Mouse (Mus musculus): ENCODE measurements around the gene Cdr1.

Gene Cdr1

DNA sequence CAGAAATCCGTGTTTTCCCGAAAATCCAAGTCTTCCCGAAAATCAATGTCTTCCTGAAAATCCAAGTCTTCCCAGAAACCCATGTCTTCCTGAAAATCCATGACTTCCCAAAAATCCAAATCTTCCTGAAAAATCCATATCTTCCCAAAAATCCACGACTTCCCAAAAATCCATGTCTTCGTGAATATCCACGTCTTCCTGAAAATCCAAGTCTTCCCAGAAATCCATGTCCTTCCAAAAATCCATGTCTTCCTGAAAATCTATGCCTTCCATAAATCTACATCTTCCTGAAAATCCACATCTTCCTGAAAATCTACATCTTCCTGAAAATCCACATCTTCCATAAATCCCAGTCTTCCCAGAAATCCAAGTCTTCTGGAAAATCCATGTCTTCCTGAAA is at the start of gene Cdr1:
Gene Cdr1 (minus strand): TSS at position 101 of the 400 bp plus-strand sequence.
- DNase-seq (ENCODE audit: low spot score), result no peak

DNA sequence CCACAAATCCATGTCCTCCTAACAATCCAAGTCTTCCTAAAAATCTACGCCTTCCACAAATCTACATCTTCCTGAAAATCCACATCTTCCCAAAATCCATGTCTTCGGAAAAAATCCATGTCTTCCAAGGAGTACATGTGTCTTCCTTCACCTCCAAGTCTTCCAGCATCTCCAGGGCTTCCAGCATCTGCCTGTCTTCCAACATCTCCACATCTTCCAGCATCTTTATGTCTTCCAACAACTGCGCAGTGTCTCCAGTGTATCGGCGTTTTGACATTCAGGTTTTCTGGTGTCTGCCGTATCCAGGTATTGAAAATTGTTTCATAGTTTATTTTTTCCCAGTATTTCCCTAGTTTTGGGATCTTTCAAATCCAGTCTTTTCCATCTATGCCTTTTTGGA is 511 bp upstream of the Cdr1 start:
- DNase-seq (ENCODE audit: low spot score), result no peak

DNA sequence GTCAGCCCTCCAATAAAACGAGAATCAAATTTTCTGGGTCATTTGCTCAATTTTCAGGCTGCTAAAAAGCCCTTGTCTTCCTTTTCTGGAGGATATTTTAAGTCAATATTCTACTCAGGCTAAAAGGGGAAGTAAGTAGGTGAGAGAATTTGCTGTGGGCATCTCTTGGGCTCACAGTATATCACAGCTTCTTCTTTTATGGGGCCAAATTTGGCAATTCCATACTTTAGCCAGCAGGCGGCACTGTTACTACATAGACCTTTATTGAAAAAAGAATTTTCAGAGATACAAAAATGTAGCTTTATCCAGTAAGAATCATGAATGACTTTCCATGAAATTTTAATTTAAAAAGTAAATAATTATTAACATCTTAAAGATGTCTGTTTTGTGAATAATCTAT is 18.8 kb downstream of the Cdr1 start:
- peak; percentile 49 for DNase-seq (ENCODE audit: low spot score)

DNA sequence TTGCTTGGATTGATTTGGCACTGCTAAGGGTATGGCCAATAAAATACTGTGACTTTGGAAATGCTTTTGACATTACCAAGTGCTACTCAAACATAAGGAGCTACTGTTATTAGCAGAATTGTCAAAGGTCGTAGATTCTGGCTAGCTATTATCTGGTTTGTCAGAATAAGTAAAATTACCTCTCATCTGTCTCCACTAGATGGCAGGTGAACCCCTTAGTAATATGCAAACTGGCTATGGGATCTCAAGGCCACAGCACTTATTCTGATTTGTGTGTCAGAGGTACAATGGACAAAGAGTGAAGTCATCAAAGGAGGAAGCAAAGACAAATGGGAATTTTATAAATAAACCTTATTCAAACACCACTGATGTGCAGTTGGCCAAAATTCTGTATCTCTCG is 24.1 kb downstream of the Cdr1 start:
- peak; percentile 4 for DNase-seq (ENCODE audit: low spot score)

DNA sequence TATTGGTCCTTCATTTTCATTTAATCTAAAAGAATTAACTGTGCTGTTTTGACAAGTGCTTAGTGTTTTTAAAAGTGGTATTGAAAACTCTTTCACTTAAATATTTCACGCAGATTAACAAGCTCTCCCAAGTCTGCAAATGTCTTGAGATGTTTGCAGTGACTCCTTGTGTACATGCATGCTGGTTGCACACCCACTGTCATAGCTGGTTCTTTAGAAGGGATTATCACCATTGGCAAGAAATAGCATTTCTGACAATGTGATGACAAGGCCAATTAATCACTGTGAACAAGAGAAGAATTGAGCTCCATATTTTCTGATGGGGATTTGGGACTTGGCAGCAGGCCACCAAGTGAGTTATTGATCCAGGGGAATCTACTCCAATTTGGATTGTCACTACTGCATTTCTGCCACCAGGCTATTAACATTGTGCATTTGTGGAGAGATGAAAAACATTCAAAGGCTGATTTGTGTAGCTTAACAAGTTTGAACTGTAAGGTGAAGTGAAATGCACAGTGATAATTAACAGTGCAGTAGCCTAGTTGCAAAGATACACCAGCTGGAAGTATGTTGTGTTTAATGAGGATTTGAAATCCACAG is 30.6 kb downstream of the Cdr1 start:
- peak; percentile 3 for DNase-seq (ENCODE audit: low spot score)

DNA sequence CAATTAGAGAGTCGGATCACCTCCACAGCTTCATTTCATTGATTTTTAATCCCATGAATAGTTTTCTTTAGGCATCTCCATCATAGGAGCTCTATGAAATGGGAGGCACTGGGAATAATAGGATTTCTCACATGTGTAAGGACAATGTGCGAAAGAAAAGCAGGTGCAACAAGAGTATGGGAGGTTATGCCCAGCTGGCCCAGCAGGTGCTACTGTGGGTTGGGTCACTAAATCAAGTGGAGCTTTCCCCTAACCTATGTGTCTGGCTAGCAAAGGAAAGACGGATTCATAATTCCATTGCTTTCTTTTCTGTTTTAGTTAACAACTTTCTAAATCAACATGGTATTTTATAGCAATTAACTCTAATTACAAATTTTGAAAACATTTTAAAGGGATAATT is 31.1 kb downstream of the Cdr1 start:
- DNase-seq (ENCODE audit: low spot score), result no peak

DNA sequence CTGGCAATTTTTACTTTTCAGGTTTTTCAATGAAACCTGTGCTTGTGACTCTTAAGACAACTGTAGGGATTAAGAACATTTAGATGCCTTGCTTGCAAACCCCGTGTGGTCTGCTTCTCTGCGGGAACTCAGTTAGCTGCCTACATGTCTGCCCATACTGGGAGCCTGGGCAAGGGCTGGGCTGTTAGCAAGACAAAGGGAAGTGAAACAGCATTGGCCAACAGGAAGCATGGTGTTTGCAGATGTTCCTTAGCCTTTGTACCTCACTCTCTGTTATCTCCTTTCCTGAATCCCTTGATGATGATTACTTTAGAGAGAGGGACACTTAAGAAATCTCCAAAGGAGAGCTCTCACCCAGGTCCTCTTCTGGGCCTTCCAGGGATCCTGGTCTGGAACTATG is 38.8 kb downstream of the Cdr1 start:
- DNase-seq (ENCODE audit: low spot score), result no peak

DNA sequence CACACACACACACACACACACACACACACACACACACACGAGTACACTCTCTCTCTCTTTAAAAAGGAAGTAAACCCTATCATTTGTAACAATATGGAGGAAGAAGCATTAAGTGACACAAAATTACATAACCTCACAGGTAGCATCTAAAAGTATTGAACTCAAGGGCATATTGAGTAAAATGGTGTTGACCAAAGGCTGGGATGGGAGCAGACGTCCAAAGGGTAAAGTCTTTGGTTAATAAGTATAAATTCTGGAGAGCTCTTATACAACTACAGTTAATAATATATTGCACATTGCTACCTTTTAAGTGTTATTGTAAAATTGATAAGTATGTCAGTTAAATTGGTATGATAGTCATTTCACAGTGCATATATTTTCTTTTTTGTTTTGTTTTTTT is 39.9 kb downstream of the Cdr1 start:
- no peak for DNase-seq (ENCODE audit: low spot score)

DNA sequence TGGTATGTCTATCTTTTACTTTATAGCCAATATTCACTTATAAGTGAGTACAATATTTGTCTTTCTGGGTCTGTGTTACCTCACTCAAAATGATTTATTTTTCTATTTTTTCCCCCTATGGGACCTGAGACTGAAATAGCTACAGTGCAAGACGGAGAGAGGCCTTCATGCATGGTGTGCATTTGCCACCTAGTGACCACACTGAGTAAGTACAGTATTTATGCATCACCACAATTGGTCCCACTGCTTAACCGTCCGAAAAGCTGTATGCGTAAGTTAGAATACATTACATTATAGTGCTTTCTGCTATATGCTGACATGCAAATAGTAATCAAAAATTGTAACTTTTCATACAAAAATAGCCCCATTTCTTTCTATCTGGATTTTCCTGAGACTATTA is 50.8 kb downstream of the Cdr1 start:
- DNase-seq (ENCODE audit: low spot score), result peak; percentile 37
